Mouse (Mus musculus): ENCODE results near the gene Kidins220. TPM values are rescaled to one million over a fixed set of nuclear protein-coding genes. Genes with fewer than 3 reads are reported as not detected.

Kidins220 gene
- 100 to 1,000 TPM; 202 to 536 (median 413) TPM for total RNA-seq (2018; cell fraction: chromatin; rRNA removed)
- total RNA-seq (2018; cell fraction: cytosol; rRNA removed), result 10 to 100 TPM; 28.5 to 72.5 (median 52.0) TPM
- total RNA-seq (2018; cell fraction: nucleus; rRNA removed), result 100 to 1,000 TPM; 107 to 326 (median 165) TPM
- 39.9 to 99.7 TPM (median 48.2 TPM) in 3 replicates for polyA plus RNA-seq (2018)

DNA sequence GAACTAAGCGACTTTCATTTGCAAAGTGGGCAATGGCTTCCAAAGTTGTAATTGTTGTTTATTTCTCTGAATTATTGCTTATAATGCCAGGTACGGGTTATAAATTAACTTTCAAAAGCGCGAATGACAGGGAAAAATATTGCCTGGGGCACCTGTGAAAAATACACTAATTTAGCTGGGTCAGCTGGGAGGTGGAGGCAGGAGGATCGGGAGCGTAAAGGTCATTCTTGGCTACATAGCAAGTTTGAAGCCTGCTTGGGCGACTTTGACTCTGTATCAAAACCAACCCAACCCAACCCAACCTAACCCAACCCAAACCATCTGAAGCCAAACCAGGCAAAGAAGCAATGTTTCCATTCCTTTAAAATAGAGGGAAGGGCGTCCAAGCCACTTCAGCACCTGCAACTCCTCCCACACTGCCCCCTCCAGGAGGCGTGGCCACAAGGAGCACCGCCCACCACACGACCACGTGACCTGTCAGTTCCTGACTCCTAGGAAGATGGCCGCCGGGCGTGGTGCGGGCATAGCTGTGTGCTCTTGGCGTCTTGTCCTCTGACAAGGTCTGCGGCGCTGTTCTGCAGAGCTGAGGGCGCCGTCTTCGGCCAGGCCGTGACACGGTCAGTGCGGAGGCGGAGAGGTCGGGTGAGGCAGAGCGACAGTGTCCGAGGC is at the start of gene Kidins220:
Gene Kidins220, plus strand, starts transcription at position 480 of the 669 bp plus-strand sequence.
- Histone ChIP-seq H3K36me3 (ENCODE audit: inconsistent target) (0 out of 2 replicates have a peak, but pooled peaks cover 5% of the 10 kb centered on the region), H3K27ac (peak within 1 kb of the TSS; percentile 66), H3K79me2 (ENCODE audit: inconsistent target) (peaks cover 44% of the 10 kb centered on the region), H3K4me3 (ENCODE audit: inconsistent target) (peak within 1 kb of the TSS; percentile 87)
- 19% methylated on average over 21 of the region's 29 CpGs for WGBS (ENCODE audit: missing documents)

DNA sequence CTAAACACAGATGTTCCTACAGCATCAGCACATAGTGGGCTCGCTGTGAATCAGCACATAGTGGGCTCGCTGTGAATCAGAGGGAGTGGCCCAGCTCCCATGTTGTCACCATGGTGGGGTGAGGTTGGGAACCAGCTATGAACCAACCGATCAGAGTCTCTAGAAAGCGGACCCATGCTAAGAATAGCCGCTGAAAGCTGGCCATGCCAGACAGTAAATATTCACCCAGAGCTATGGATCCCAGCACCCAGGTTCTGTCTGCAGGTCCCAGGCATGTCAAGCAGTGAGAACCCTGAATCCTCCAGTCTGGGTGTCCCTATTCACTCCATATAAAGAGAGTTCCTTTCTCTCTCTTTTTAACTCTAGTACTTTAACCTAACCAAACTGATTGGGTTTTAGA is 49.4 kb upstream of the Kidins220 start:
- H3K4me3 ChIP-seq (ENCODE audit: inconsistent target), result no peak overlapping the region
- 94% methylated on average over 5 of the region's 5 CpGs for WGBS (ENCODE audit: missing documents)

DNA sequence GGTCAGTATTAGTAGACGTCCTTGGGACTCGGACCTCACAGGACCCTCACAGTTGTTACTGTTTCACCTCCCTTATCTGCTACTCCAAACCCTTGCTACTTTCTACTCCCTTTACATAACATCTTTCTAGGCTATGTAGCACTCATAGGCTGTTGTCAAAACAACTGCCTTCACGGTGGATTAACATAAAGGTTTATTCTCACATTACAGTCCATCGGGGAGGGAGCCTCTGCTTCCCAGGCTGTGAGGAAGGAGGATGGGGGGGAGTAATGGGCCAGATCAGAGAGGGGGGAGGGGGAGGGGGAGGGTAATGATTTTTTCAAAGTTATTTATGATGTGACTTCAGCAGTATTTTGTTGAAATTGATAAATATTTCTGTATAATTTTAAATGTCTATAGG is 49.0 kb upstream of the Kidins220 start:
- WGBS (ENCODE audit: missing documents), result 89% methylated on average over 4 of the region's 4 CpGs
- no peaks in the 10 kb centered on the region for H3K79me2 ChIP-seq (ENCODE audit: inconsistent target)
- no peak overlapping the region for H3K27ac ChIP-seq
- H3K4me3 ChIP-seq (ENCODE audit: inconsistent target), result no peak overlapping the region
- no peaks in the 10 kb centered on the region for H3K36me3 ChIP-seq (ENCODE audit: inconsistent target)

More for the DNA sequence above, 49.4 kb upstream of the Kidins220 start:
- no peak overlapping the region for H3K27ac ChIP-seq
- H3K36me3 ChIP-seq (ENCODE audit: inconsistent target), result no peaks in the 10 kb centered on the region
- H3K79me2 ChIP-seq (ENCODE audit: inconsistent target), result no peaks in the 10 kb centered on the region

DNA sequence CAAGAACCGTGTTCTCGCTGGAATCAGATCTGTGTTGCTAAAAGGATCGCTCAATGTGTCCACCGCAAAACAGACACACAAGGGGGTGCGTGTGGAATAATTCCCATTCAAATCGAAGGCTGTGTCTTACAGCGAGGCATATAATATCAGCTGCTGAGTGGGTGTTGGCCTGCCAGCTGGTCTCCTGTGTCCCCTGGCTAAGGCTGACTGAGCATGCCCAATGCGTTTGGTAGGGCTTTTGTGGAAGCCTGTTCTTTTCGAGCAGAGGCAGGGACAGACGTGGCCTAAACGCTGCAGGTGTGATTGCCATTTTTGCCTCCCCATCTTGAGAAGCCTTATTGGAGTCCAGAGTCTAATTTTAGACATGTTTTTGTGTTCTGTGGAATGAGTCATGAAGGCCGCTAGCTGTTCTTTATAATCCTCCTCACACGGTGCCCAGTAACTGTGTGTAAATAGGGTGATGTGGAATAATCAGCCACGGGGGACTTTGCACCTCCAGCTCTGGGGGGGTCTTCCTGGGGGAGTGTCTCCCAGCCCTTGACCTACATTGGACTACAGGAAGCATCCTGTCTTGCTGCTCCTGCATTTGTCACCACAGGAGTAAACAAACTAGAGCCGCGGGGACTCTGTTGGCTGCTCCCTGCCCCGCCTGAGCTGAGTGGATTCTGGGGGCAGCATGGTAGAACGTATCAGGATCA is 46.5 kb upstream of the Kidins220 start:
- Histone ChIP-seq H3K4me3 (ENCODE audit: inconsistent target) (no peak overlapping the region), H3K27ac (no peak overlapping the region), H3K79me2 (ENCODE audit: inconsistent target) (no peaks in the 10 kb centered on the region), H3K36me3 (ENCODE audit: inconsistent target) (no peaks in the 10 kb centered on the region)
- WGBS (ENCODE audit: missing documents), result 90% methylated on average over 18 of the region's 18 CpGs

DNA sequence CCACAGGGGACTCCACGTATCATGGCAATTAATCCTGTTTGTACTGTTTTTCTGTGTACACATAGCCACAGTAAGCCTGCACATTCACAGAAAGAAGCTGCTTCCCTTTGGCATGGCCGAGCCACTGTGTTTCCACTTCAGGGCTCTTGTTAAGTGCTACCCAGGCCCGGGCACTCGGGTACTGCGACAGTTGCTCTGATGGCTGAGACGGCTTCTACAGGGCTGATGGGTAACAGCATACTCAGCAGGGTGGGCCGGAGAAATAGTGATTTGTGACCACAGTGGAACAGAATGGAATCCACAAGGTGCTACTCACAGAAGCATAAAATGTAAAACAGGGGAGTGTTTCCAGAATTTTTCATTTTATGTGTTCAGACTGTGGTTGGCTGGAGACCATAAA is 45.7 kb upstream of the Kidins220 start:
- Histone ChIP-seq H3K79me2 (ENCODE audit: inconsistent target) (no peaks in the 10 kb centered on the region), H3K4me3 (ENCODE audit: inconsistent target) (no peak overlapping the region), H3K36me3 (ENCODE audit: inconsistent target) (no peaks in the 10 kb centered on the region), H3K27ac (no peak overlapping the region)
- 91% methylated on average over 7 of the region's 7 CpGs for WGBS (ENCODE audit: missing documents)

DNA sequence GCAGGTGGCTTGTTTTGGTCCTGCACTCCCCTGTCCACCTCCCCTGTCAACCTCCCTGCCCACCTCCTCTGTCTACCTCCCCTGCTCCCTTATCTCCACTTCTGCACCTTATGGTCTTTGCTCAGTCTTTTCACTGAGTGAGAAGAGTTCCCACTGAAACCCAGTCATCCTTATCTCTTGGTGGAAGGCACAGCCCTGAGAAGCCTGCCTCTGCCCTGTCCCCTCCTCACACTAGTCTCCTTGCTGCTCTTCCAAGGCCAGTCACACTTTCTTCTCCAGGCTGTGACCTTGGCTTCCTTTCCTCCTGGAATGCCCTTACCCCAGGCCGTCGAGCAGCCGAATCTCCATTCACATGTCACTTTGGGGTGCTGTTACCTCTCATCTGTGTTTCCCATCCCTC is 44.0 kb upstream of the Kidins220 start:
- Histone ChIP-seq H3K4me3 (ENCODE audit: inconsistent target) (no peak overlapping the region), H3K79me2 (ENCODE audit: inconsistent target) (no peaks in the 10 kb centered on the region), H3K27ac (no peak overlapping the region), H3K36me3 (ENCODE audit: inconsistent target) (no peaks in the 10 kb centered on the region)
- 87% methylated on average over 3 of the region's 3 CpGs for WGBS (ENCODE audit: missing documents)

DNA sequence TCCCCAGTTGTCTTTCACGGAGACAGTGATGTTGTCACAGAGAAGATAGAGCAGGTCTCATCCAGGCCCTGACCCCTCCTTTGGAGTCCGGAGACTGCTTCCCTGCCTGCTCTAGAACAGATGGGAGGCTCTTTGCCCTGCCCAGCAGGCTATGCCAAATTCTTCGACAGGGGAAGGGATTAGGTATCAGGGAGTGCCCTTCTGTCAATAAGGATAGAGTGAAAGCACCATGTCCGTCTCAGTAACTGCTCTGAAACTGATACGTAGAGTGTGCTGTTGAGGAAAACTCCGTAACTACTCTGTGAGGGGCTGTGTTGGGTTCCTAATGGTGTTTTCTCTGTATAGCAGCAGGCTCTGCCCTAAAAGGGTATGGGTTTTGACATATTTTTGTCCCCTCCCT is 42.6 kb upstream of the Kidins220 start:
- Histone ChIP-seq H3K36me3 (ENCODE audit: inconsistent target) (no peaks in the 10 kb centered on the region), H3K27ac (no peak overlapping the region), H3K79me2 (ENCODE audit: inconsistent target) (no peaks in the 10 kb centered on the region), H3K4me3 (ENCODE audit: inconsistent target) (no peak overlapping the region)
- WGBS (ENCODE audit: missing documents), result 98% methylated on average over 6 of the region's 6 CpGs

DNA sequence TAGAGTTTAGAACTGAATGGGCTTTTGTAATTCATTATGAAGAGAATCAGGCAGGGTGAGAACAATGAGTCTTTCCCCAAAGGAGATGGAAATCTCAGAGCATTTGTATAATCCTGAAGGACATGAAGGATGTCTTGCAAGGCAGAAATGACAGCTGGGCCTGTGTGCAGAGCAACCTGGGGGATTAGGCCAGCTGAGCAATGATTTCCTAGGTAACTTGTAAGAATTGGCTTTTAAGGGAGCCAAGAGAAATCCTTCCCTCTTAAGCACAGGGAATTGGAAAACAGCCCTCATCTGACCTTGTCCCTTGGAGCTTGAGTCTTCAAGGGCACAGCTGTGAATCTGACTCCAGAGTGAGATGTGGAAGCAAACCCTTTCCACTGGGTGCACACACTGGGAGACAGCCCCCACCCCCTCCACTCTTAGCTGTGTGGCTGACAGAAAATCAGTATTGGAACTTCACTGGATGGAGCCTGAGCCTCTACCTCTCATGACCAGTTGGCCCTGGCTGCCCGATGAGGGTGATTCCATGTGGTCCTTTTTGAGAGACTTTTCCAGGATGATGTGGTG is 41.4 kb upstream of the Kidins220 start:
- no peak overlapping the region for H3K4me3 ChIP-seq (ENCODE audit: inconsistent target)
- 100% methylated on average over 1 of the region's 1 CpGs for WGBS (ENCODE audit: missing documents)
- no peaks in the 10 kb centered on the region for H3K79me2 ChIP-seq (ENCODE audit: inconsistent target)
- H3K27ac ChIP-seq, result no peak overlapping the region
- no peaks in the 10 kb centered on the region for H3K36me3 ChIP-seq (ENCODE audit: inconsistent target)

DNA sequence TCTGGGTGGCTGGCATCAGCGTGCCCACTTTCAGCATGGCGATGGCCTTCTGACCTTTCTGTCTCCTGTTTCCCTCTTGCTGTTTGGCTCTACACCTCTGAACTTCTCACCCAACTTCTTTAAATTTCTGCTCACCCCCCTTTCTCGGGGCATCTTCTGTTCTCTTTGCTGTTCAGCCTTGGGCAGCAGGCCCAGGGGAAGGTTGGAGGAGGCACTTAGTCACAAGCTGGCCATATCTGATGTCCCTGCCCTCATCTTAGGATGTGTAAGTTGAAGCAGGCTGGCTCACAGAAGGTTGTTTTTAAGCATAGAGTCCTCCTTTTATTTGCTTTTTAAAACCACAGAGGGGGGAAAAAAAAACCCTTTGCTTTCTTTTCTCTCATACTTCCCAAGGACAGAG is 40.7 kb upstream of the Kidins220 start:
- no peaks in the 10 kb centered on the region for H3K79me2 ChIP-seq (ENCODE audit: inconsistent target)
- no peaks in the 10 kb centered on the region for H3K36me3 ChIP-seq (ENCODE audit: inconsistent target)
- 77% methylated on average over 3 of the region's 3 CpGs for WGBS (ENCODE audit: missing documents)
- H3K27ac ChIP-seq, result no peak overlapping the region
- H3K4me3 ChIP-seq (ENCODE audit: inconsistent target), result no peak overlapping the region

DNA sequence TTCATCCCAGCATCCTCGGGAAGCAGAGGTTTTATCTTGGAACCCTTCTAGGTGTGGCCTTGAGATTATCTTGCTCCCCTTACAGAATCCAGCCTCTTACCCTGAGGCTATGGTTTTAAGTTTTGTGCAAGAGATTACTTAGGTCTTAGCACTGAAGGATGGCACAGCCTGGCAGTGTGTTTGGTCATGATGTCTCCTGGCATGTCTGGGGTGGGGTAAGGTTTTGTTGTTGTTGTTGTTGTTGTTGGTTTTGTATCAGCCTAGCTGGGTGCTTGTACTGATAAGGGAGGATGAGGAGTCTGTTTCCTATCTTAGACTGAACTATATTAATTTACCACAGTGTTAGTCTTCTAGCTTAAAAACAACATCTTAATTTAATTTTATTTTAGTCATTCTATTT is 38.4 kb upstream of the Kidins220 start:
- Histone ChIP-seq H3K27ac (no peak overlapping the region), H3K4me3 (ENCODE audit: inconsistent target) (no peak overlapping the region), H3K79me2 (ENCODE audit: inconsistent target) (no peaks in the 10 kb centered on the region), H3K36me3 (ENCODE audit: inconsistent target) (no peaks in the 10 kb centered on the region)
- WGBS (ENCODE audit: missing documents), result 87% methylated on average over 1 of the region's 1 CpGs

DNA sequence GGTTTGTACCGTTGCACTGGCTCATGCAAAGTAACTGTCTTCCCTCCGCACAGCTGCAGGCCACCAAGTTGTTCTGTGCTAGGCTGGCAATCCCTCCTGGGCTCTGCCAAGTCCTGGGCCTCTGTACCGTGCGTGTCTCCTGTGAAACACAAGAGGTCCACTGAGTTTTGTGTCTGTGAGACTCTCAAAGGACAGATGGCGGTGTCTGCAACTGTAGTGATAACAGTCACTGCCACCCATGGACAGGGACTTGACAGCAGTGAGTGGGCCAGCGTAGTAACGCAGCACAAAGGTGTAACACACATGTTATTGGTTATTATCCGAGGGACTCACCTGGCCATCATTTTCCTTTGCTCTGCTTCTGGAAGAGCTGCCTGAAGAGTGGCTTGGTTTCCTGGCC is 35.4 kb upstream of the Kidins220 start:
- WGBS (ENCODE audit: missing documents), result 92% methylated on average over 8 of the region's 8 CpGs
- H3K36me3 ChIP-seq (ENCODE audit: inconsistent target), result no peaks in the 10 kb centered on the region
- H3K27ac ChIP-seq, result no peak overlapping the region
- H3K4me3 ChIP-seq (ENCODE audit: inconsistent target), result no peak overlapping the region
- H3K79me2 ChIP-seq (ENCODE audit: inconsistent target), result no peaks in the 10 kb centered on the region

DNA sequence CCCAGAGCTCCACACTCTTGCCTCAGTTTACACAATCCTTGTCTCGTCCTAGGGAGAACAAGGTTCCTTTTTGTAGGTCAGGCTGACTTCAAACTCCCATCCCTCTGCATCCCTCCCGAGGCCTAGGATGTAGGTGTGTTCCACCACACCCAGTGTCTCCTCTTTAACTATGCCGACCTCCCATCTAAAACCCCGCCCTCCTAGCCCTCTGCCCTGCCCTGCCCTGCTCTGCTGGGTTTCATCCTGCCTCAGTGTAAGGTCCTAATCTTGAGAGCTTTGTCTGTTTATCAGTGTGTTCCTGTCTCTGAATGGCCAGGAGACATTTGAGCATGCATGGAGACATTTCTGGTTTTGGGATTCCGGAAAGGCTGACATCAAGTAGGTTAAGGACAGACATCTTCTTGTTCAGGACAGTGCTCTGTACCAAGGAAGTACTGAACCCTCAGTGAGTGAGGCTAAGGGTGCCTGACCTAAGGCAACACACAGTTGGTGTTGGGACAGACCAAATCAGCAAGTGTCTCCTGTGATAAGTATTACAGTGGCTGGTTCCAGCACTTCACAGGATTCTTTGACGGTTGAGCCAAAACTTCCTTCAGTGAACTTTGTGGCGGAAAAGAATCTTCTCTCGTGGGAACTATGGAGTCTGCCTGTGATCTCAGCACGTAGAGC is 32.0 kb upstream of the Kidins220 start:
- WGBS (ENCODE audit: missing documents), result 90% methylated on average over 9 of the region's 9 CpGs
- no peaks in the 10 kb centered on the region for H3K79me2 ChIP-seq (ENCODE audit: inconsistent target)
- no peak overlapping the region for H3K27ac ChIP-seq
- no peaks in the 10 kb centered on the region for H3K36me3 ChIP-seq (ENCODE audit: inconsistent target)
- H3K4me3 ChIP-seq (ENCODE audit: inconsistent target), result no peak overlapping the region

DNA sequence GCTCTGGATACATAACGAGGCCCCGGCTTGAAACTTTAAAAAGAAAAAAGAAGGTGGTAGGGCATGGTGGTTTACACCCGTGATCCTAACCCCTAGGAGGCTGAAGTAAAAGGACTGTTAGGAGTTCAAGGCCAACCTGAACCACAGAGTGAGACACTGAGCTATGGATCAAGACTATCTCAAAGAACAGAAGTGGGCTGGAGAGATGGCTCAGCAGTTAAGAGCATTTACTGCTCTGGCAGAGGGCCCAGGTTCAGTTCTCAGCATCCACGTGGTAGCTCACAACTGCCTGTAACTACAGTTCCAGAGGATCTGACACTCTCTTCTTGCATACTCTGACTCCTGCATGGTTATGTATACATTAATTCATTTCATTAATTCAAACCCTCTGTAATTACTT is 31.3 kb upstream of the Kidins220 start:
- Histone ChIP-seq H3K36me3 (ENCODE audit: inconsistent target) (no peaks in the 10 kb centered on the region), H3K79me2 (ENCODE audit: inconsistent target) (no peaks in the 10 kb centered on the region), H3K4me3 (ENCODE audit: inconsistent target) (no peak overlapping the region), H3K27ac (no peak overlapping the region)
- WGBS (ENCODE audit: missing documents), result 89% methylated on average over 4 of the region's 4 CpGs

DNA sequence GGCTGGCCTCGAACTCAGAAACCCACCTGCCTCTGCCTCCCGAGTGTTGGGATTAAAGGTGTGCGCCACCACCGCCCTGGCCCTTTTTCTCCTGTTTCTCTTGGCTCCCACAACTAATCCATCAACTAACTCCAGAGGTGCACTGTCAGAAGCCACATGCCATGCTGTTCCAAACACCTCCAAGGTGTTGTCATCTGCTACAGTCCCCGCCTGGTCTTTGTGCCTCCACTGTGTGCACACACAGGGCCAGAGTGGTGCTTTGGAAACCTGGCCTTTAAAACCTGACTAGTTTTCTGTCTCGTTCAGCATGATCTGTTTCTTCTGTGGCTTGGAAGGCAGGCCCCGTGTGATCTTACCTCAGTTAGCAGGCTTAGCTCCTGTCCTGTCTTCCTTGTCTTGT is 30.1 kb upstream of the Kidins220 start:
- 89% methylated on average over 7 of the region's 7 CpGs for WGBS (ENCODE audit: missing documents)
- H3K27ac ChIP-seq, result no peak overlapping the region
- no peaks in the 10 kb centered on the region for H3K79me2 ChIP-seq (ENCODE audit: inconsistent target)
- no peak overlapping the region for H3K4me3 ChIP-seq (ENCODE audit: inconsistent target)
- no peaks in the 10 kb centered on the region for H3K36me3 ChIP-seq (ENCODE audit: inconsistent target)
